Mouse (Mus musculus): ENCODE results near the gene Plch2. TPM values are rescaled to one million over a fixed set of nuclear protein-coding genes. Genes with fewer than 3 reads are reported as not detected.

The Plch2 gene
- polyA plus RNA-seq, 1 experiment, result 0.06 TPM

DNA sequence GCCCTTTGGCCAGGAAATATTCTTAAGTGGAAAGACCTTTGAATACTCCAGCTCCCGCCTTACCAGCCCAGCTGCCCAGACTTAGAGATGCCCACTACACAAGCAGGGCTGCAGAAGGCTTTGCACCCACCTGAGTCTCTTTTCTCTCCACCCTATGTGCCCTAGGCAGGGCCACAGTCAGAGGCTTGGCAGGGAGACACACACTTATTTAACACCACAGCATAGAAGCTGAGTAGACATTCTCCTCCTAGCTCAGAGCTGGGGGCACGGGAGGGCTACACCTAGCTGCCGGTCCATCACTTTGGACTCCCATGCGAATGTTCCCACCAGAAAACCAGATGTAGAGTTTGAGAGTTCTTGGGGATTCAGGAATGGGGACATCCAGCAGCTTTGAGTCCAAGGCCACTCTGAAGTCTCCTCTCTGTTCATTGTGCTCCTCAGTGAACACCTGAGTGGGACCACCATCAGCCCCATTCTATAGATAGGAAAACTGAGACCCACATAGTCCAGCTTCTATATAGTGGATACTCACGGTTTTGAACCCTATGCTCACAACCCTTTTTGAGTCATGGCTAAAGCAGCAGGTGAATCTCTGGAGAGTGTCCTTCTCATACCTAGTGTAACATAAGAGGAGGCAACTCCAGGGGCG, 107.5 kb downstream of the Plch2 start:
- Histone ChIP-seq H3K4me3 (no peak overlapping the region), H3K36me3 (ENCODE audit: control insufficient read depth, insufficient read depth) (no peaks in the 10 kb centered on the region), H3ac (ENCODE audit: control insufficient read depth, insufficient read length) (no peak overlapping the region), H3K27me3 (ENCODE audit: control insufficient read depth, insufficient read depth, insufficient read length) (peaks cover 65% of the 10 kb centered on the region), H3K79me2 (ENCODE audit: control insufficient read depth, insufficient read depth) (no peaks in the 10 kb centered on the region), H3K4me2 (ENCODE audit: low read depth) (no peak overlapping the region)
- no peak for TF ChIP-seq CEBPB (IDR thresholded peaks at IDR 0.05; ENCODE audit: insufficient read depth, poor library complexity, severe bottlenecking)
- no peak for TF ChIP-seq SRF (IDR thresholded peaks at IDR 0.05; ENCODE audit: control insufficient read depth, insufficient read length, low read depth)
- TF ChIP-seq USF1 (IDR thresholded peaks at IDR 0.05; ENCODE audit: low read depth), result no peak
- TF ChIP-seq TCF12 (IDR thresholded peaks at IDR 0.05; ENCODE audit: insufficient read depth, poor library complexity, severe bottlenecking), result no peak
- no peak for TF ChIP-seq MYOD1 (IDR thresholded peaks at IDR 0.05; ENCODE audit: control insufficient read depth in 1 of 3, insufficient read length in 2 of 3, low read depth in 2 of 3)
- no peak for TF ChIP-seq MYOG (IDR thresholded peaks at IDR 0.05; ENCODE audit: control insufficient read depth in 1 of 3, insufficient read depth in 1 of 3, insufficient read length in 2 of 3, low read depth in 2 of 3)
- TF ChIP-seq POLR2A (IDR thresholded peaks at IDR 0.05; ENCODE audit: insufficient read length, low read depth), result no peak
- TF ChIP-seq TCF3 (IDR thresholded peaks at IDR 0.05; ENCODE audit: insufficient read length, low read depth), result no peak
- TF ChIP-seq REST (IDR thresholded peaks at IDR 0.05; ENCODE audit: insufficient read depth, insufficient read length), result no peak
- no peak for TF ChIP-seq MAX (IDR thresholded peaks at IDR 0.05; ENCODE audit: low read depth)
- TF ChIP-seq POLR2AphosphoS2 (IDR thresholded peaks at IDR 0.05; ENCODE audit: insufficient read length, low read depth), result no peak
- TF ChIP-seq E2F4 (IDR thresholded peaks at IDR 0.05; ENCODE audit: insufficient read depth), result no peak

DNA sequence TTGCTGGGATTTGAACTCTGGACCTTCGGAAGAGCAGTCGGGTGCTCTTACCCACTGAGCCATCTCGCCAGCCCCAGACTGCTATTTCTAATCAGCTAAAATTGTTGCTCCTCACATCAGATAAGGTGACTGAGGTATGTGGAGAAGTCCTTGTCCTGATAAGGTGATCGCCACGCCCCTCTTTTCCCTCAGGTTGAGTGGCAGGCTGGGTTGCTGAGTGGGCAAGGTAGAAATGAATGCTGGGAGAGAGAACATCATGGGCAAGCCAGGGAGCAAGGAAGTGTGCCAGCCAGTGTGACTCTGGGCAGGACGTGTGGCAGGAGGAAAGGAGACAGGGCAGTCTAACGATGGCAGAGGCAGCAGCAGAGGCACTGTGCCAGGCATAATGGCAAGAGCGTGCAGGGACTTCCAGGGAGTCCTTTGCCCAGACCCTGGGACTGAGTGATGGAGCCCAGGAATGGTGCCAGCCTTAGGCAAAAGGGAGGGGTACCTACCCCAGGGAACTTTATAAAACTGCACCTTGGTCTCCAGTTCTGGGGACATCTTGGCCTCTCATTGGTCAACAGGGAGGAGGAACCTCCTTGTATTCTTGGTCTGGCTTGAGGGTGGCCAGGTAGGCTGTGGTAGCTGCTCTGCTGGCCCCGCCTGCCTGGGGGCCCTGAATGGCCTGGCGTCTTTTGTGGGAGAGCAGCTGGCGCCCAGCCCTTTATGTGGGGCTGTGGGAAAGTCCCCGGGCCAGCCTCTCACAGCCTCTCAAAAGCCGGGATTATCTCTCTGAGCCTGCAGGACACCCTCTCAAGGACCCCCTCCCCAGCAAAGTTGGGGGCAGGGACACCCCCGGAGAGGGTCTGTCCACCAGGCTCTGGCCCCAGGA, 108.3 kb downstream of the Plch2 start:
- TF ChIP-seq MYOD1 (IDR thresholded peaks at IDR 0.05; ENCODE audit: control insufficient read depth in 1 of 3, insufficient read length in 2 of 3, low read depth in 2 of 3), result no peak
- H3K36me3 ChIP-seq (ENCODE audit: control insufficient read depth, insufficient read depth), result no peaks in the 10 kb centered on the region
- peaks cover 57% of the 10 kb centered on the region for H3K27me3 ChIP-seq (ENCODE audit: control insufficient read depth, insufficient read depth, insufficient read length)
- H3K79me2 ChIP-seq (ENCODE audit: control insufficient read depth, insufficient read depth), result no peaks in the 10 kb centered on the region
- no peak overlapping the region for H3K4me3 ChIP-seq
- H3K4me2 ChIP-seq (ENCODE audit: low read depth), result no peak overlapping the region
- no peak overlapping the region for H3ac ChIP-seq (ENCODE audit: control insufficient read depth, insufficient read length)

DNA sequence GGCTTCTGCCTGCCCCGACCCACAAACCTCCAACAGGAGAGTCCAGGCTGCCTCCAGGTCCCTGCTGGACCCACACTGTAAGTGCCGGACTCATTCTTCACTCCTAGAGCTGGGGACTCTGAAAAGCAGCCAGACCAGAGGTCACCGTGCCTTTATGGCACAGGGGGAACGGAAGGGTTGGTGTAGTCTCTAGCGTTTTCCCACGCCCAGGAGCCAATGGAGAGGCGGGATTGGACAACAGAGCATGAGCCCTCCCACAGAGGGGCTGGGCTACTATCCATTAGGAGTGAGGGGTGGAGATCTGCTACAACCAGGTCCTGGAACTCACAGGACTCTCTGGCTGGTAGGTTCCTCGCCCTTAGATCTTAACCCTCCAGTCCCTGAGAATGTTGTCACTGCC, 110.3 kb downstream of the Plch2 start:
- no peak overlapping the region for H3K4me3 ChIP-seq
- TF ChIP-seq TCF3 (IDR thresholded peaks at IDR 0.05; ENCODE audit: insufficient read length, low read depth) (no peak), MYOG (IDR thresholded peaks at IDR 0.05; ENCODE audit: control insufficient read depth in 1 of 3, insufficient read depth in 1 of 3, insufficient read length in 2 of 3, low read depth in 2 of 3) (no peak), E2F4 (IDR thresholded peaks at IDR 0.05; ENCODE audit: insufficient read depth) (no peak), MYOD1 (IDR thresholded peaks at IDR 0.05; ENCODE audit: control insufficient read depth in 1 of 3, insufficient read length in 2 of 3, low read depth in 2 of 3) (no peak), POLR2AphosphoS2 (IDR thresholded peaks at IDR 0.05; ENCODE audit: insufficient read length, low read depth) (no peak), MAX (IDR thresholded peaks at IDR 0.05; ENCODE audit: low read depth) (no peak), CEBPB (IDR thresholded peaks at IDR 0.05; ENCODE audit: insufficient read depth, poor library complexity, severe bottlenecking) (no peak), TCF12 (IDR thresholded peaks at IDR 0.05; ENCODE audit: insufficient read depth, poor library complexity, severe bottlenecking) (no peak)
- no peaks in the 10 kb centered on the region for H3K79me2 ChIP-seq (ENCODE audit: control insufficient read depth, insufficient read depth)
- H3ac ChIP-seq (ENCODE audit: control insufficient read depth, insufficient read length), result no peak overlapping the region
- H3K4me2 ChIP-seq (ENCODE audit: low read depth), result peak overlapping the region; percentile 24
- H3K27me3 ChIP-seq (ENCODE audit: control insufficient read depth, insufficient read depth, insufficient read length), result peaks cover 38% of the 10 kb centered on the region
- no peaks in the 10 kb centered on the region for H3K36me3 ChIP-seq (ENCODE audit: control insufficient read depth, insufficient read depth)

DNA sequence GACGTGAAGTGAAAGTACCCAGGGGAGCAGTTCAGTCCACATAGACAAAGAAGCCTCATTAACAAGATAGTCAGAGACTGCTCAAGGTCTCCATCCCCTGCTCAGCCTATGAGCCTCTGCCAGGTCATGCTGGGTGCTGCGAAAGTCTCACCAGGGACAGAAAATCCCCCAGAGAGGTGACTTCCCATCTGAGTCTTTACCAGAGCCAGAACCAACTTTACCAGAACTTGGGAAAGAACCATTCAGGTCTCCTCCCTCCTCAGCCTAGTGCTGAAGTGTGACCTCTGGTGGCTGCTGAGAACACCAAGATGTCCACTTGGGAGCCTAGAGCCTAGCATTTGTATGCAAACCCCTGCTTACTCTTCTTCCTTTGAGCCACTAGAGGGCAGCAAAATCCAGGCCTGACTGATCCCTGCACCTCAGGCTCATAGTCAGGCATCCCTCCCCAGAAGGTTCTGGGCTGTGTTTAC, 112.4 kb downstream of the Plch2 start:
- Histone ChIP-seq H3K4me2 (ENCODE audit: low read depth) (no peak overlapping the region), H3K4me3 (no peak overlapping the region)
- TF ChIP-seq USF1 (IDR thresholded peaks at IDR 0.05; ENCODE audit: low read depth), result no peak
- TF ChIP-seq POLR2A (IDR thresholded peaks at IDR 0.05; ENCODE audit: insufficient read length, low read depth), result no peak
- no peak for TF ChIP-seq TCF12 (IDR thresholded peaks at IDR 0.05; ENCODE audit: insufficient read depth, poor library complexity, severe bottlenecking)
- TF ChIP-seq CEBPB (IDR thresholded peaks at IDR 0.05; ENCODE audit: insufficient read depth, poor library complexity, severe bottlenecking), result no peak
- no peak for TF ChIP-seq MYOG (IDR thresholded peaks at IDR 0.05; ENCODE audit: control insufficient read depth in 1 of 3, insufficient read depth in 1 of 3, insufficient read length in 2 of 3, low read depth in 2 of 3)
- no peak for TF ChIP-seq SRF (IDR thresholded peaks at IDR 0.05; ENCODE audit: control insufficient read depth, insufficient read length, low read depth)
- TF ChIP-seq POLR2AphosphoS2 (IDR thresholded peaks at IDR 0.05; ENCODE audit: insufficient read length, low read depth), result no peak
- TF ChIP-seq REST (IDR thresholded peaks at IDR 0.05; ENCODE audit: insufficient read depth, insufficient read length), result no peak
- no peak for TF ChIP-seq TCF3 (IDR thresholded peaks at IDR 0.05; ENCODE audit: insufficient read length, low read depth)
- TF ChIP-seq MYOD1 (IDR thresholded peaks at IDR 0.05; ENCODE audit: control insufficient read depth in 1 of 3, insufficient read length in 2 of 3, low read depth in 2 of 3), result no peak
- no peak for TF ChIP-seq E2F4 (IDR thresholded peaks at IDR 0.05; ENCODE audit: insufficient read depth)
- TF ChIP-seq MAX (IDR thresholded peaks at IDR 0.05; ENCODE audit: low read depth), result no peak

More for the DNA sequence above, 112.4 kb downstream of the Plch2 start:
- Histone ChIP-seq H3K36me3 (ENCODE audit: control insufficient read depth, insufficient read depth) (no peaks in the 10 kb centered on the region), H3ac (ENCODE audit: control insufficient read depth, insufficient read length) (no peak overlapping the region), H3K79me2 (ENCODE audit: control insufficient read depth, insufficient read depth) (no peaks in the 10 kb centered on the region), H3K27me3 (ENCODE audit: control insufficient read depth, insufficient read depth, insufficient read length) (peaks cover 28% of the 10 kb centered on the region)
